Mouse (Mus musculus) lung, embryonic 15.5 days (tissue): ENCODE results near the gene Wnt7b. TPM values are rescaled to one million over a fixed set of nuclear protein-coding genes. Genes with fewer than 3 reads are reported as not detected.

Source experiments
- ATAC-seq: fragments of 200-750 bp; cut with Nextera tagmentation; 2 replicates; pipeline ENCODE4 v1.8.0; 2017; ENCODE audit warnings: moderate number of reproducible peaks, borderline replicate concordance; ENCODE audit not compliant: low FRiP score, low TSS enrichment; ENCODE audit errors: extremely low read depth
- H3K27ac ChIP-seq: fragments of 300-500 bp; sonication (generic); 2 replicates; pipeline ENCODE4 v1.5.1; 2015; ENCODE audit warnings: moderate library complexity, mild to moderate bottlenecking, inconsistent platforms
- H3K27me3 ChIP-seq: fragments of 300-500 bp; sonication (generic); 2 replicates; pipeline ENCODE4 v1.6.1; 2015; ENCODE audit warnings: inconsistent platforms
- H3K36me3 ChIP-seq: fragments of 300-500 bp; sonication (generic); 2 replicates; pipeline ENCODE4 v1.6.1; 2015; ENCODE audit warnings: inconsistent platforms
- H3K4me1 ChIP-seq: fragments of 300-500 bp; sonication (generic); 2 replicates; pipeline ENCODE4 v1.6.1; 2015; ENCODE audit warnings: inconsistent platforms
- H3K4me2 ChIP-seq: fragments of 300-500 bp; sonication (generic); 2 replicates; pipeline ENCODE4 v1.6.1; 2015; ENCODE audit warnings: inconsistent platforms, mild to moderate bottlenecking, moderate library complexity
- H3K4me3 ChIP-seq: fragments of 300-500 bp; sonication (generic); 2 replicates; pipeline ENCODE4 v1.5.1; 2015; ENCODE audit warnings: mild to moderate bottlenecking, inconsistent platforms
- H3K9ac ChIP-seq: fragments of 300-500 bp; sonication (generic); 2 replicates; pipeline ENCODE4 v1.6.1; 2015; ENCODE audit warnings: inconsistent platforms
- H3K9me3 ChIP-seq: fragments of 300-500 bp; sonication (generic); 2 replicates; pipeline ENCODE4 v1.6.1; 2016; ENCODE audit warnings: inconsistent platforms
- WGBS: fragments of 180-500 bp; shearing (Covaris S2); methylation state at CpG from one replicate; pipeline ENCODE4 v1.1.7; 2015; 5-methylcytosine and 5-hydroxymethylcytosine counted together
- polyA plus RNA-seq: library from polyadenylated mRNA; unstranded; fragments of >200 nt; fragmentation: Nextera tagmentation; extraction: Ambion mirVana; gene quantifications from 2 replicates; pipeline ENCODE4 v1.2.1, GENCODE M21; 2015

Gene Wnt7b
- polyA plus RNA-seq, 1 experiment from 2014 or later = 56.5 TPM

- Histone ChIP-seq H3K4me3 (no peak overlapping the region), H3K9ac (no peak overlapping the region), H3K4me2 (no peak overlapping the region), H3K27me3 (no peaks in the 10 kb centered on the region), H3K9me3 (no peaks in the 10 kb centered on the region), H3K36me3 (no peaks in the 10 kb centered on the region), H3K27ac (no peak overlapping the region), H3K4me1 (peaks cover 32% of the 10 kb centered on the region)
- WGBS = 50% methylated on average over 3 of the region's 3 CpGs
- no peak for ATAC-seq
These were observed 50.2 kb downstream of the Wnt7b start for GRCm38 (mm10) chr15:85532063-85532462.

DNA sequence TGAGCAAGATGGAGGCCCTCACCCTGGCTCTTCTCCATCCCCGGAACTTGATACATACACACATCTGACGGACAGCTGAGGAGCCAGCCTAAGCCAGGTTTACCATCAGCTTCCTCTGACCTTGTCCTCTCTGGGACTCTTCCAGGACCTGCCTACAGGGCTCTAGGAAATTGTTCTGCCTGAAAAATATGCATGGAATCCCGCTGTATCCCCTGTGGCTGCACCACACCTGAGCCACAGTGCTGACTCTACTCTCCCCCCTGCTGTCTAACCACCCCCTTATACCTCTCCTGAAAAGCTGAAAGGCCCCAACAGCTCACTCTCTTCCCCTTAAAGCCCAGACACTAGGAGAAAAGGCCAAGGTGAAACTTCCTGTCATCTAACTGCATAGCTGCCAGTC lies 52.4 kb downstream of the Wnt7b start:
- no peaks in the 10 kb centered on the region for H3K27me3 ChIP-seq
- peaks cover 28% of the 10 kb centered on the region for H3K4me1 ChIP-seq
- no peak overlapping the region for H3K4me2 ChIP-seq
- no peak overlapping the region for H3K4me3 ChIP-seq
- ATAC-seq = no peak
- H3K9ac ChIP-seq = no peak overlapping the region
- peak overlapping the region; percentile 47; the same call in 1 of the 2 replicates for H3K27ac ChIP-seq
- WGBS = 26% methylated on average over 3 of the region's 3 CpGs
- no peaks in the 10 kb centered on the region for H3K36me3 ChIP-seq
- no peaks in the 10 kb centered on the region for H3K9me3 ChIP-seq

DNA sequence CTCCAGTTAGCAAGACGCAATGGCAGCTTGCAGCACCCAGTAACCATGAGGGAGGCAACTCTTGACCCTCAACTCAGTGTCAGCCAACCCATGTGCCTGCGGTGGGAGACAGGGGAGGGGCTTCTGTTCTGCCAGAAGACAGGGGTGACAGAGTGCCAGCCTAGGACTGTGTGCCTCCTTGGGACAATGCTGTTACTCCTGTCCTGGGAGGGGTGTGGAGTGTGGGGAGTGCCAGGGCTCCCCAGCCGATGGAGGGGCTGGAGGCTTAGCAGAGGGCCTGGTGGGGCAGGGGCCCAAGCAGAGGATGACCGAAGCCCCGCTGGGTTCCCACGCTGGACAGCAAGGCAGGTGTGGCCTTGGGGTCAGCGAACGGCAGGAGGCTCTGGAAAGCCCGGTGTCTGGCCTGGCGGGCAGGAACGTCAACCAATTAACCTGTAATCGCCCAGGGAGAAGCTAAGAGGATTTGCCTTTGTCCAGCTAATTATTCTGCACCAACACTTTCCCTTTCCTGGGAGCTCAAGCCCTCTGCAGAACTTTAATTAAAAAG lies 57.8 kb downstream of the Wnt7b start:
- Histone ChIP-seq H3K9ac (no peak overlapping the region), H3K4me1 (peaks cover 37% of the 10 kb centered on the region), H3K36me3 (no peaks in the 10 kb centered on the region), H3K27ac (no peak overlapping the region), H3K4me2 (no peak overlapping the region), H3K27me3 (no peaks in the 10 kb centered on the region), H3K4me3 (no peak overlapping the region), H3K9me3 (no peaks in the 10 kb centered on the region)
- ATAC-seq = no peak
- WGBS = 36% methylated on average over 12 of the region's 12 CpGs

GRCm38 (mm10) chr15:85523173-85523991 lies 58.9 kb downstream of the Wnt7b start:
- Histone ChIP-seq H3K9me3 (no peaks in the 10 kb centered on the region), H3K4me3 (no peak overlapping the region), H3K9ac (no peak overlapping the region), H3K27me3 (no peaks in the 10 kb centered on the region), H3K27ac (0 out of 2 replicates have a peak overlapping the region, but pooled peaks have one; percentile 8), H3K4me1 (peaks cover 41% of the 10 kb centered on the region), H3K4me2 (peak overlapping the region; percentile 28), H3K36me3 (no peaks in the 10 kb centered on the region)
- 4% methylated on average over 14 of the region's 14 CpGs for WGBS
- peak; percentile 53 for ATAC-seq

- H3K4me2 ChIP-seq = no peak overlapping the region
- H3K9ac ChIP-seq = no peak overlapping the region
- no peaks in the 10 kb centered on the region for H3K36me3 ChIP-seq
- WGBS = 38% methylated on average over 4 of the region's 4 CpGs
- peak; percentile 67; the same call in 1 of the 2 replicates for ATAC-seq
- H3K4me1 ChIP-seq = peaks cover 43% of the 10 kb centered on the region
- H3K27me3 ChIP-seq = no peaks in the 10 kb centered on the region
- no peaks in the 10 kb centered on the region for H3K9me3 ChIP-seq
- H3K4me3 ChIP-seq = no peak overlapping the region
- peak overlapping the region; percentile 83 for H3K27ac ChIP-seq
These were observed 62.8 kb downstream of the Wnt7b start for GRCm38 (mm10) chr15:85519438-85519837.

DNA sequence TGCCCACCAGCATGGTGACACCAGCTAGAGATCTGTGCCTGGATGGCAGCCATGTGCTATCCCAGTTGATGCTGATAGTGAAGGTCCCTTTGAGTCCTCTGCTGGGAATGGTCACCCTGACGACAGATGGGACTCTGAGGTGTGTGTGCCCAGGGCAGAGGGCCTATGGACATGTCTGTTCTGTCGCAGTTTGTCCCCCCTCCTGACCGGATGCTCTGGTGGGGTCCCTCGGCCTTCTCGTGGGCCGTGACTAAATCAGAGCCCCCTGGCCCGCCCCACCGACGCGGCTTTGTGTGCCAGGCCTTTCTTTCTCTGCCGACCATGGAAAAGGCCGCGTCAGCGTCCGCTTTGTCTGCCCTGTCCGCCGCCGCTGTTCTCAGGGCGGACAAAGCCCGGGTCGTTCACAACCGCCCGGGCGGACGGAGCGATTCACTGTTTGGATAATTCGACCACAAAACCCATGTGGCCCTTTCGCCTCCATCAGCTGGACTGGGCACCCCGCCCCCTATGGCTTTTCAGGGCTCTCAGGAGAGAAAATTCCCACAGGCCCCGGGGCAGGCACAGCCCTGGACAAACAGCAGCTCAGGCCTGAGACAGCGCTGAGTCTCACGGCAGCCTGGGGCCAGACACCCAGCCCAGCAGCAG lies 74.8 kb downstream of the Wnt7b start:
- ATAC-seq = no peak
- Histone ChIP-seq H3K9ac (no peak overlapping the region), H3K4me3 (no peak overlapping the region), H3K4me1 (peaks cover 22% of the 10 kb centered on the region), H3K36me3 (no peaks in the 10 kb centered on the region), H3K27ac (no peak overlapping the region), H3K9me3 (no peaks in the 10 kb centered on the region), H3K27me3 (no peaks in the 10 kb centered on the region), H3K4me2 (no peak overlapping the region)
- WGBS = 68% methylated on average over 32 of the region's 32 CpGs

DNA sequence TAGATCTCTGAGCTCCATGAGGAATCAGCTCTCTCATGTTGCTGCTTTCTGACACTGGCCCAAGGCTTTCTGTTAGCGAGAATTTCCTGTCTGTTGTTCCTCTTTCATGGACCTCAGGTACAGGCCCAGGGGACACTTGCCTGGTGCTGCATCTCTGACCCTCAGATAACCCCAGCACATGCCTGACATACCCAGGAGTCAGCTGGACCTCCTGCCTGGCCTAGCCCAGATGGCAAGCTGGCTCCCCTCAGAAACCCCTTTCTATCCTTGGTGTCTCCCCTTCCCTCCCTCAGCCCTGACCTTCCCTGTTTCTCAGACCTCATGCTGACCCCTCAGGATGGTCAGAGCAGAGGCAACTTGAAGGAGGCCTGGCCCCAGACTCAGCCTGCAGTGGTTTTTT lies 75.6 kb downstream of the Wnt7b start:
- Histone ChIP-seq H3K4me1 (peaks cover 22% of the 10 kb centered on the region), H3K27ac (no peak overlapping the region), H3K9ac (no peak overlapping the region), H3K36me3 (no peaks in the 10 kb centered on the region), H3K4me2 (no peak overlapping the region), H3K9me3 (no peaks in the 10 kb centered on the region), H3K4me3 (no peak overlapping the region), H3K27me3 (no peaks in the 10 kb centered on the region)
- 52% methylated on average over 1 of the region's 1 CpGs for WGBS
- ATAC-seq = no peak

DNA sequence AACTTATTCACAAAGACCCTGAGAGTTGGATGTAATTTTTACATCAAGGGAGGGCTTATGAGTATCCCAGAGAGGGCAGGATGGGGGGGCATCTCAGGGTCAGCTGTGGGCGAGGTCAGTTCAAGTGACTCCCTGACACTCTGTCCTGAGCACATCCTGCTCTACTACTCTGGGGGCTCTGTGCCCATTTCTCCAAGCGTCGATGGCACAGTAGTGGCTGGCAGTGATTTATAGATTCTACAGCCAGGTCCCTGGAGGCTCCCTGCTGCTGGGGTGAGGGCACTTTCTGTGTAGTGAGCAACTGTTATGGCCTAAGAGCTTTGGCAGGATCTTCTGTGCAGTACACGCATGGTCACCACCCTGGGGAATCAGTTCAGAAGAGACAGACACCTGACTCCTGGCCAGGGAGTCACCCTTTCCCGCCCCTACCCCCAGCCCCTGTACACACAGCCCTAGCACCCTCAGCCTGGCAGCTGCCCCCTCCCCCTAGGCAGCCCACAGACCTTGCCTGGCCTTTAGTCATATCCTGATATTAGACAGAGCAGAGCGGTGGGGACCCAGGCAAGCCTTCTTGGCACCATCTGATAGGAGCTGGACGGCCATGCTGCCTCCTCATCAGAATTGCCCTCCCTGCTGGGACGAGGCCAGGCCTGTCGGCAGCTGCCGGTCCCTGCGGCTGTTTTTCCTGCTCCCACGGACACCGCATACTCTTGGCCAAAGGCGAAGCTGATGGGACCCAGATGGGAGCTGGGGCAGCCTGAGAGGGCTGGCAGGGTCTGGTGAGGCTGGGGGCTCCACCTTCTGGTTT lies 77.0 kb downstream of the Wnt7b start:
- H3K9me3 ChIP-seq = no peaks in the 10 kb centered on the region
- no peak overlapping the region for H3K4me3 ChIP-seq
- peaks cover 22% of the 10 kb centered on the region for H3K4me1 ChIP-seq
- H3K36me3 ChIP-seq = no peaks in the 10 kb centered on the region
- H3K27me3 ChIP-seq = no peaks in the 10 kb centered on the region
- ATAC-seq = peak; percentile 50; the same call in 1 of the 2 replicates
- H3K4me2 ChIP-seq = peak overlapping the region; percentile 27
- 49% methylated on average over 14 of the region's 14 CpGs for WGBS
- no peak overlapping the region for H3K27ac ChIP-seq
- H3K9ac ChIP-seq = no peak overlapping the region

GRCm38 (mm10) chr15:85503127-85503526 lies 79.1 kb downstream of the Wnt7b start, which contains the start of gene 7530416G11Rik:
Gene 7530416G11Rik, minus strand, starts transcription at chr15:85503227.
- Histone ChIP-seq H3K36me3 (no peaks in the 10 kb centered on the region), H3K9ac (no peak within 1 kb of the TSS), H3K4me3 (no peak within 1 kb of the TSS), H3K27ac (no peak within 1 kb of the TSS), H3K4me2 (no peak within 1 kb of the TSS), H3K27me3 (0 out of 2 replicates have a peak, but pooled peaks cover 5% of the 10 kb centered on the region), H3K4me1 (peaks cover 15% of the 10 kb centered on the region), H3K9me3 (no peaks in the 10 kb centered on the region)
- no peak for ATAC-seq
- 84% methylated on average over 8 of the region's 8 CpGs for WGBS

DNA sequence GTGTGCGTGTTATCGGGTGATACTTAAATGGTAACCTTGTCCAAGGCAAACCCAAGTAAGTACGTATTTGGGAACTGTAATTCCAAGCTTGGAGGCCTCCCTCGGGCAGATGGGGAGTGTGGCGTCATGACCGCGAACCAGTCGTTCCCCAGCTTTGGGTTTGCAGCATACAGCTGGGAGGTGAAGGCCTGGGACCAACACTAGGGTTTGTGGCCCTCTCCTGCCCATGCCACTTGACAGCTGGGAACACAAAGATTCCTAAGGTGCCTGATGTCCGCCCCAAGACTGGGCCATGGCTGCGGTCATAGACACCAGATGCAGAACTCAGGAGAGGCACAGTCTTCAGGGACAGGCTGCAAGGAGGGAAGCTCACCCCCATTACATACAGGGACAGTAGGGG lies 82.0 kb downstream of the Wnt7b start:
- Histone ChIP-seq H3K9me3 (no peaks in the 10 kb centered on the region), H3K4me1 (peaks cover 2% of the 10 kb centered on the region; the same call in 1 of the 2 replicates), H3K9ac (no peak overlapping the region), H3K4me2 (no peak overlapping the region), H3K27me3 (0 out of 2 replicates have a peak, but pooled peaks cover 5% of the 10 kb centered on the region), H3K27ac (no peak overlapping the region), H3K36me3 (no peaks in the 10 kb centered on the region), H3K4me3 (no peak overlapping the region)
- 75% methylated on average over 10 of the region's 10 CpGs for WGBS
- no peak for ATAC-seq

DNA sequence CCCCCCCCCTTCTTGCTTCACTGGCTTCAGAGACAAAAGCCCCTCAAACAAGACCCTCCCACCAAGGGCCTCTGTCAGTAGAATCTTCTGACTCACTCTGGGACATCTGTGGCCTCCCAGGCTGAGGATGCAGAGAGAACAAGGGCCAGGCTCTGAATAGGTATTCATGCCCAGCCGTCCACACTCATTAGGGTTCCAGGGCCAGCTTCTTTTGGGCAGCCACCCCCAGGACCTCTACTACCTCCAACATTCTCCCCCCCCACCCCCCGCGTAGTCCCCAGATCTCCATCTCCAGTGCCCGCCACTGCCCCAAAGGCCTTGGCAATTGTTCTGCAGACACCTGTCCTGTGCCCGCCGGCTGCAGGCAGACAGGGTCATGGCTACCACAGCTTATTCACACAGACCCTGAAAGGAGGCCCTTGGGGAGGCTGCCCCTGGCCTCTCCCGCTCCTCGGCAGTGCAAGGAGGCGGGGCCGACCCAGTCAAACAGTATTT lies 84.2 kb downstream of the Wnt7b start:
- Histone ChIP-seq H3K4me2 (no peak overlapping the region), H3K4me3 (no peak overlapping the region), H3K9me3 (no peaks in the 10 kb centered on the region), H3K4me1 (no peaks in the 10 kb centered on the region), H3K36me3 (no peaks in the 10 kb centered on the region), H3K9ac (no peak overlapping the region), H3K27ac (no peak overlapping the region), H3K27me3 (0 out of 2 replicates have a peak, but pooled peaks cover 5% of the 10 kb centered on the region)
- WGBS = 51% methylated on average over 10 of the region's 10 CpGs
- ATAC-seq = no peak
